Mouse (Mus musculus) neural tube, embryonic 14.5 days (tissue): ENCODE measurements around the gene Trip10. TPM values are rescaled to one million over a fixed set of nuclear protein-coding genes. Genes with fewer than 3 reads are reported as not detected.

Experiments
- ATAC-seq: fragments of 200-750 bp; cut with Nextera tagmentation; 2 replicates; pipeline ENCODE4 v1.8.0; 2017; ENCODE audit warnings: low read depth, mild to moderate bottlenecking, moderate TSS enrichment, moderate library complexity
- H3K27ac ChIP-seq: fragments of 300-500 bp; sonication (generic); 2 replicates; pipeline ENCODE4 v1.5.1; 2014; ENCODE audit warnings: low read depth, mild to moderate bottlenecking, control low read depth, low read length, moderate library complexity, mixed read lengths
- H3K27me3 ChIP-seq: fragments of 300-500 bp; sonication (generic); 2 replicates; pipeline ENCODE4 v1.6.1; 2014; ENCODE audit warnings: low read length; ENCODE audit not compliant: control insufficient read depth, insufficient read depth
- H3K36me3 ChIP-seq: fragments of 300-500 bp; sonication (generic); 2 replicates; pipeline ENCODE4 v1.6.1; 2014; ENCODE audit warnings: low read length, mixed read lengths; ENCODE audit not compliant: control insufficient read depth, insufficient read depth
- H3K4me1 ChIP-seq: fragments of 300-500 bp; sonication (generic); 2 replicates; pipeline ENCODE4 v1.6.1; 2014; ENCODE audit warnings: low read length; ENCODE audit not compliant: control insufficient read depth, insufficient read depth
- H3K4me2 ChIP-seq: fragments of 300-500 bp; sonication (generic); 2 replicates; pipeline ENCODE4 v1.6.1; 2014; ENCODE audit warnings: mild to moderate bottlenecking, low read depth, low read length, control low read depth
- H3K4me3 ChIP-seq: fragments of 300-500 bp; sonication (generic); 2 replicates; pipeline ENCODE4 v1.5.1; 2014; ENCODE audit warnings: low read depth, low read length, control low read depth, mixed read lengths
- H3K9ac ChIP-seq: fragments of 300-500 bp; sonication (generic); replicated peaks from 2 replicates; pipeline ENCODE4 v1.6.1; 2014; ENCODE audit warnings: low read depth, mild to moderate bottlenecking, control low read depth, low read length, mixed read lengths
- H3K9me3 ChIP-seq: fragments of 300-500 bp; sonication (generic); 2 replicates; pipeline ENCODE4 v1.6.1; 2016; ENCODE audit warnings: low read length; ENCODE audit not compliant: control insufficient read depth
- WGBS: fragments of 180-500 bp; shearing (Covaris S2); extraction: QIAGEN DNeasy Blood & Tissue Kit; methylation state at CpG from one replicate; pipeline ENCODE4 v1.1.7; 2014; 5-methylcytosine and 5-hydroxymethylcytosine counted together
- polyA plus RNA-seq: library from polyadenylated mRNA; unstranded; fragments of >200 nt; fragmentation: Nextera tagmentation; extraction: Ambion mirVana; gene quantifications from 2 replicates; pipeline ENCODE4 v1.2.1, GENCODE M21; 2014

Gene Trip10
- polyA plus RNA-seq, 1 experiment from 2014 or later = 5.4 TPM

- peaks cover 11% of the 10 kb centered on the region; the same call in 1 of the 2 replicates for H3K4me1 ChIP-seq
- H3K4me2 ChIP-seq = no peak within 1 kb of the TSS
- WGBS = 68% methylated on average over 26 of the region's 26 CpGs
- H3K9ac ChIP-seq = no peak within 1 kb of the TSS
- ATAC-seq = no peak
- no peaks in the 10 kb centered on the region for H3K36me3 ChIP-seq
- no peak within 1 kb of the TSS for H3K4me3 ChIP-seq
- no peaks in the 10 kb centered on the region for H3K9me3 ChIP-seq
- H3K27me3 ChIP-seq = peaks cover 18% of the 10 kb centered on the region
- no peak within 1 kb of the TSS for H3K27ac ChIP-seq
Observed at GRCm38 (mm10) chr17:57278943-57279590, 29.8 kb downstream of the Trip10 start, which contains the start of gene Vav1. Gene Vav1, plus strand, starts transcription at chr17:57279100.

DNA sequence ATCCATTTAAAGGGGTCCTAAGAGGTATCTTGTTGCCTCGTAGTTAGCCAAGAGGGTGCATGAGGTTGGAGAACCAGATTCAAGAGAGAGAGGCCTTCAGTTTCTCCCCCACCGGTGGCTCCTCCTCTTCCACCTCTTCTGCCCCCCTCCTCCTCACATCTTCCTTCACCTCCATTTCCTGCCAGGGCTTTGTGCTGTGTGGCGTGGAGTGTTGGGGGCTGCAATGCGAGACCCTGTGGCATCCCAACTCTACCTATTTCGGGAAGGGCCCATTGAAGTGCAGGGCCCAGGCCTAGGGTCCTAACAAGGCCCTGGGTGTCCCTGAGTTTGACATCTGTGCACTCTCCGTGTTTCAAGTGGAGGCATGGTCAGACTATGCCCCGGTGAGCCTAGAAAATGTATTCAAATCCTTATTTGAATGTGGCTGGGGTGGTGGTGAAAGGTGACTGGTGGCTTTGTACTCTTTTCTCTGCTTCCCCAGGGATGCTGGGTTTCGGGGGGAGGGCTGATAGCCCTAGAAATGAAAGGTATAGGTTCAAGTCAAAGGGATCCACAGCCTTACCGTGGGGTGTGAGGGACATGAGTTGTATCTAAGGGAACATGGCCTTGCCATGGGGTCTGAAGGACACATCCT is 30.5 kb downstream of the Trip10 start:
- Histone ChIP-seq H3K4me3 (no peak overlapping the region), H3K36me3 (no peaks in the 10 kb centered on the region), H3K4me2 (no peak overlapping the region), H3K9me3 (no peaks in the 10 kb centered on the region), H3K9ac (no peak overlapping the region), H3K4me1 (peaks cover 11% of the 10 kb centered on the region; the same call in 1 of the 2 replicates), H3K27me3 (peaks cover 13% of the 10 kb centered on the region), H3K27ac (no peak overlapping the region)
- 61% methylated on average over 9 of the region's 9 CpGs for WGBS
- no peak for ATAC-seq

- Histone ChIP-seq H3K9ac (no peak overlapping the region), H3K4me2 (no peak overlapping the region), H3K4me3 (no peak overlapping the region), H3K36me3 (no peaks in the 10 kb centered on the region), H3K4me1 (peaks cover 6% of the 10 kb centered on the region; the same call in 1 of the 2 replicates), H3K9me3 (no peaks in the 10 kb centered on the region), H3K27ac (no peak overlapping the region), H3K27me3 (peaks cover 7% of the 10 kb centered on the region)
- no peak for ATAC-seq
- WGBS = 77% methylated on average over 3 of the region's 3 CpGs
Observed at GRCm38 (mm10) chr17:57280411-57280810, 31.2 kb downstream of the Trip10 start.

GRCm38 (mm10) chr17:57283906-57284305 is 34.7 kb downstream of the Trip10 start:
- Histone ChIP-seq H3K27me3 (no peaks in the 10 kb centered on the region), H3K36me3 (no peaks in the 10 kb centered on the region), H3K4me3 (no peak overlapping the region), H3K4me2 (no peak overlapping the region), H3K4me1 (no peaks in the 10 kb centered on the region), H3K27ac (no peak overlapping the region), H3K9me3 (no peaks in the 10 kb centered on the region), H3K9ac (no peak overlapping the region)
- 71% methylated on average over 5 of the region's 5 CpGs for WGBS
- ATAC-seq = no peak

DNA sequence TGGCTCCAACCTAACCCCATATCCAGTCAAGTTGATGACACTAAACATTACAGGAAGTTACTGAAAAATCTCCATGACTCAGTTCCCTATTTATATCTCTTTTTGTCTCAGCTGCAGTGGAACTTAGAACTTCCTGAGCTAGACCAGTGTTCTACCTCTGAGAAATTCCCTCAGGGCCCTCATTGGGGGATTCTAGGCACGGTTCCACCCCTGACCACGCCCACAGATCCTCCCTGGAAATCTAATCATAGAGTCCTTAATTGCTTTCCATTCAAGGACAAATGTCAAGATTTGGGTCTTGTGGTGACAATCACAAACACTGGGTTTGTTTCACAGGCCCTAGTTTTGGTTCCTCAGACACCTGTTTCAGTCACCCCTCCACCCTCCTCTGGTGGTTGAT is 35.8 kb downstream of the Trip10 start:
- Histone ChIP-seq H3K36me3 (no peaks in the 10 kb centered on the region), H3K4me2 (no peak overlapping the region), H3K27me3 (no peaks in the 10 kb centered on the region), H3K9me3 (no peaks in the 10 kb centered on the region), H3K4me1 (no peaks in the 10 kb centered on the region), H3K4me3 (no peak overlapping the region), H3K9ac (no peak overlapping the region), H3K27ac (no peak overlapping the region)
- ATAC-seq = no peak
- WGBS = 61% methylated on average over 2 of the region's 2 CpGs

GRCm38 (mm10) chr17:57286718-57287355 is 37.6 kb downstream of the Trip10 start:
- H3K36me3 ChIP-seq = no peaks in the 10 kb centered on the region
- no peak overlapping the region for H3K4me3 ChIP-seq
- 0 out of 2 replicates have a peak, but pooled peaks have one; percentile 41 for ATAC-seq
- no peak overlapping the region for H3K4me2 ChIP-seq
- 75% methylated on average over 8 of the region's 8 CpGs for WGBS
- H3K27me3 ChIP-seq = no peaks in the 10 kb centered on the region
- H3K9ac ChIP-seq = no peak overlapping the region
- no peak overlapping the region for H3K27ac ChIP-seq
- no peaks in the 10 kb centered on the region for H3K4me1 ChIP-seq
- no peaks in the 10 kb centered on the region for H3K9me3 ChIP-seq

- Histone ChIP-seq H3K4me1 (no peaks in the 10 kb centered on the region), H3K27me3 (no peaks in the 10 kb centered on the region), H3K36me3 (no peaks in the 10 kb centered on the region), H3K9me3 (no peaks in the 10 kb centered on the region), H3K27ac (no peak overlapping the region), H3K4me2 (no peak overlapping the region), H3K4me3 (no peak overlapping the region), H3K9ac (no peak overlapping the region)
- ATAC-seq = no peak
- WGBS = 89% methylated on average over 5 of the region's 5 CpGs
Observed at GRCm38 (mm10) chr17:57289252-57289651, 40.0 kb downstream of the Trip10 start.

GRCm38 (mm10) chr17:57290001-57290670 is 40.9 kb downstream of the Trip10 start:
- Histone ChIP-seq H3K4me1 (no peaks in the 10 kb centered on the region), H3K4me2 (no peak overlapping the region), H3K36me3 (no peaks in the 10 kb centered on the region), H3K27me3 (no peaks in the 10 kb centered on the region), H3K9ac (no peak overlapping the region), H3K9me3 (no peaks in the 10 kb centered on the region), H3K27ac (no peak overlapping the region), H3K4me3 (no peak overlapping the region)
- ATAC-seq = no peak
- WGBS = 90% methylated on average over 9 of the region's 9 CpGs

- Histone ChIP-seq H3K9ac (no peak overlapping the region), H3K27me3 (no peaks in the 10 kb centered on the region), H3K27ac (no peak overlapping the region), H3K4me1 (no peaks in the 10 kb centered on the region), H3K9me3 (no peaks in the 10 kb centered on the region), H3K36me3 (no peaks in the 10 kb centered on the region), H3K4me2 (no peak overlapping the region), H3K4me3 (no peak overlapping the region)
- no peak for ATAC-seq
- 84% methylated on average over 7 of the region's 7 CpGs for WGBS
Observed at GRCm38 (mm10) chr17:57290671-57291055, 41.4 kb downstream of the Trip10 start.
